Mouse (Mus musculus) E14TG2a.4 (cell line): ENCODE data around the gene Hyal3.

ENCODE experiments used
- CTCF ChIP-seq: conservative IDR thresholded peaks from 2 replicates; pipeline ENCODE4 v1.5.1; 2014; ENCODE audit warnings: low read length
- NANOG ChIP-seq: IDR thresholded peaks from 2 replicates; pipeline ENCODE4 v1.6.1; 2014; ENCODE audit warnings: borderline replicate concordance, low read length, mixed read lengths
- POU5F1 ChIP-seq: IDR thresholded peaks from 2 replicates; pipeline ENCODE4 v1.6.1; 2014; ENCODE audit warnings: low read length, borderline replicate concordance

DNA sequence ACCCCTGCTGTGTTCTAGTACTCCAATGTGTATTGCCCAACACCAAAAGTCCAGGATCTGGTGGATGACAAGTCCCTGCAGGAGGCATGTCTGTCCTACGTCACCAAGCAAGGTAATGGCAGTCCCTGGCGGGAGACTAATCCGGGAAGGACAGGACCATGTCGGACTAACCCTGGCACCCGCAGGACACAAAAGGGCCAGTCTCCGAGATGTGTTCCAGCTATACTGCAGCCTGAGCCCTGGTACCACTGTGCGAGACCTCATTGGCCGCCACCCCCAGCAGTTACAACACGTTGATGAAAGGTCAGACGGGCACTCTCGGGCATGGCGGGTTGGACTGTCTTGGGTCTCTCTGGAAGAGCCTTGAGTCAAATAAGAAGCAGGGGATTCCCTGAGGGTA lies 35.9 kb upstream of the Hyal3 start:
- TF ChIP-seq CTCF (no peak), NANOG (no peak), POU5F1 (no peak)
